Mouse (Mus musculus): ENCODE measurements around the gene Cnga4. TPM values are rescaled to one million over a fixed set of nuclear protein-coding genes. Genes with fewer than 3 reads are reported as not detected.
"Not testable (repeated sequence)": the region's sequence is repeated elsewhere in the genome, so short reads cannot be mapped to it uniquely, and the experiment has no call there.

Cnga4 gene
- polyA plus RNA-seq, 1 experiment from 2014 or later = not detected

GRCm38 (mm10) chr7:105445076-105445475, 40.7 kb downstream of the Cnga4 start:
- Histone ChIP-seq H3K4me2 (replicated peaks; ENCODE audit: low read depth, low read length) (no peak overlapping the region), H3K4me1 (ENCODE audit: control insufficient read depth, insufficient read depth, low read length) (no peaks in the 10 kb centered on the region), H3K27me3 (ENCODE audit: control insufficient read depth, insufficient read depth, low read length) (no peaks in the 10 kb centered on the region), H3K9me3 (ENCODE audit: control insufficient read depth, low read depth, low read length) (no peaks in the 10 kb centered on the region), H3K27ac (ENCODE audit: low read length) (no peak overlapping the region), H3K36me3 (ENCODE audit: control insufficient read depth, insufficient read depth, low read length) (no peaks in the 10 kb centered on the region), H3K9ac (replicated peaks; ENCODE audit: low read depth, low read length) (no peak overlapping the region), H3K4me3 (ENCODE audit: low read depth, low read length) (no peak overlapping the region)
- no peak for ATAC-seq (ENCODE audit: insufficient number of reproducible peaks, insufficient read depth, low FRiP score, low read depth)
- 72% methylated on average over 3 of the region's 3 CpGs for WGBS

DNA sequence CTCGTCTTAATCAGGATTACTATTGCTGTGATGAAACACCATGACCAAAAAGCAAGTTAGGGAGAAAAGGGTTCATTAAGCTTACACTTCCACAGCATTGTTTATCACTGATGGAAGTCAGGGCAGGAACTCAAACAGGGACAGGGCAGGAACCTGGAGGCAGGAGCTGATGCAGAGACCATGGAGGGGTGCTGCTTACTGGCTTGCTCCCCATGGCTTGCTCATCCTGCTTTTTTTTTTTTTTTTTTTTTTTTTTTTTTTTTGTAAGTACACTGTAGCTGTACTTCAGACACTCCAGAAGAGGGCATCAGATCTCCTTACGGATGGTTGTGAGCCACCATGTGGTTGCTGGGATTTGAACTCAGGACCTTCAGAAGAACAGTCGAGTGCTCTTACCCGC, 49.0 kb downstream of the Cnga4 start:
- not testable (repeated sequence) for H3K4me2 ChIP-seq (replicated peaks; ENCODE audit: low read depth, low read length); H3K36me3 ChIP-seq (ENCODE audit: control insufficient read depth, insufficient read depth, low read length); H3K4me3 ChIP-seq (ENCODE audit: low read depth, low read length); H3K4me1 ChIP-seq (ENCODE audit: control insufficient read depth, insufficient read depth, low read length); ATAC-seq (ENCODE audit: insufficient number of reproducible peaks, insufficient read depth, low FRiP score, low read depth); H3K9ac ChIP-seq (replicated peaks; ENCODE audit: low read depth, low read length); H3K27me3 ChIP-seq (ENCODE audit: control insufficient read depth, insufficient read depth, low read length); H3K27ac ChIP-seq (ENCODE audit: low read length); H3K9me3 ChIP-seq (ENCODE audit: control insufficient read depth, low read depth, low read length)
- 86% methylated on average over 4 of the region's 4 CpGs for WGBS

Other genes starting within 250 kb of the Cnga4 start
- gene Olfr684, start 240.9 kb upstream of the Cnga4 start, polyA plus RNA-seq (2014; fragmentation: Nextera tagmentation; extraction: Ambion mirVana) = not detected in 2 replicates
- gene Olfr685, start 218.6 kb upstream of the Cnga4 start, polyA plus RNA-seq (2014; fragmentation: Nextera tagmentation; extraction: Ambion mirVana) = not detected in 2 replicates
- not detected in 2 replicates for gene Olfr686, start 197.1 kb upstream of the Cnga4 start, polyA plus RNA-seq (2014; fragmentation: Nextera tagmentation; extraction: Ambion mirVana)
- gene Olfr688, start 116.5 kb upstream of the Cnga4 start, polyA plus RNA-seq (2014; fragmentation: Nextera tagmentation; extraction: Ambion mirVana) = not detected in 2 replicates
- gene Olfr689, start 93.4 kb upstream of the Cnga4 start, polyA plus RNA-seq (2014; fragmentation: Nextera tagmentation; extraction: Ambion mirVana) = not detected in 2 replicates
- gene Olfr690, start 70.5 kb upstream of the Cnga4 start, polyA plus RNA-seq (2014; fragmentation: Nextera tagmentation; extraction: Ambion mirVana) = not detected in 2 replicates
- gene Olfr691, start 62.3 kb upstream of the Cnga4 start, polyA plus RNA-seq (2014; fragmentation: Nextera tagmentation; extraction: Ambion mirVana) = not detected in 2 replicates
- not detected in 2 replicates for gene Olfr692, start 36.3 kb upstream of the Cnga4 start, polyA plus RNA-seq (2014; fragmentation: Nextera tagmentation; extraction: Ambion mirVana)
- not detected in 2 replicates for gene Gm5901, start 29.5 kb upstream of the Cnga4 start, polyA plus RNA-seq (2014; fragmentation: Nextera tagmentation; extraction: Ambion mirVana)
- gene Fam160a2, start 4.5 kb upstream of the Cnga4 start, polyA plus RNA-seq (2014; fragmentation: Nextera tagmentation; extraction: Ambion mirVana) = 40.3 and 41.1 TPM in 2 replicates
- gene Cckbr, start 21.2 kb downstream of the Cnga4 start, polyA plus RNA-seq (2014; fragmentation: Nextera tagmentation; extraction: Ambion mirVana) = 0.85 and 0.87 TPM in 2 replicates
- gene Cavin3, start 77.7 kb downstream of the Cnga4 start, polyA plus RNA-seq (2014; fragmentation: Nextera tagmentation; extraction: Ambion mirVana) = 113 and 121 TPM in 2 replicates
- 40.4 and 40.6 TPM in 2 replicates for gene Smpd1, start 149.8 kb downstream of the Cnga4 start, polyA plus RNA-seq (2014; fragmentation: Nextera tagmentation; extraction: Ambion mirVana)
- 41.8 and 47.2 TPM in 2 replicates for gene Apbb1, start 177.1 kb downstream of the Cnga4 start, polyA plus RNA-seq (2014; fragmentation: Nextera tagmentation; extraction: Ambion mirVana)
- gene Hpx, start 195.6 kb downstream of the Cnga4 start, polyA plus RNA-seq (2014; fragmentation: Nextera tagmentation; extraction: Ambion mirVana) = 0.38 and 0.46 TPM in 2 replicates
- 28.8 and 29.1 TPM in 2 replicates for gene Trim3, start 229.0 kb downstream of the Cnga4 start, polyA plus RNA-seq (2014; fragmentation: Nextera tagmentation; extraction: Ambion mirVana)
- gene Timm10b, start 235.5 kb downstream of the Cnga4 start, polyA plus RNA-seq (2014; fragmentation: Nextera tagmentation; extraction: Ambion mirVana) = 203 and 209 TPM in 2 replicates
- gene Arfip2, start 235.8 kb downstream of the Cnga4 start, polyA plus RNA-seq (2014; fragmentation: Nextera tagmentation; extraction: Ambion mirVana) = 88.9 and 94.0 TPM in 2 replicates
- 24.1 and 35.7 TPM in 2 replicates for gene Gm45799, start 236.0 kb downstream of the Cnga4 start, polyA plus RNA-seq (2014; fragmentation: Nextera tagmentation; extraction: Ambion mirVana)
- gene Dnhd1, start 246.3 kb downstream of the Cnga4 start, polyA plus RNA-seq (2014; fragmentation: Nextera tagmentation; extraction: Ambion mirVana) = 1.5 and 2.0 TPM in 2 replicates